Mouse (Mus musculus) heart, adult 2 months (tissue): ENCODE data around the gene Plod2. TPM values are rescaled to one million over a fixed set of nuclear protein-coding genes. Genes with fewer than 3 reads are reported as not detected.

Experiments
- DNase-seq, 2 experiments: peaks; one replicate each; pipeline ENCODE4 v3.0.0; 2021
- H3K27ac ChIP-seq: fragments of 200-600 bp; 2 replicates; pipeline ENCODE4 v1.8.1; 2022
- H3K27me3 ChIP-seq: fragments of 200-500 bp; 2 replicates; pipeline ENCODE4 v1.6.1; 2012; ENCODE audit warnings: mild to moderate bottlenecking, low read length, inconsistent platforms, mixed read lengths; ENCODE audit not compliant: control insufficient read depth, insufficient read depth
- H3K36me3 ChIP-seq: fragments of 200-500 bp; 2 replicates; pipeline ENCODE4 v1.6.1; 2012; ENCODE audit warnings: low read length, inconsistent platforms; ENCODE audit not compliant: control insufficient read depth, insufficient read depth
- H3K4me1 ChIP-seq: fragments of 200-500 bp; 2 replicates; pipeline ENCODE4 v1.6.1; 2011; ENCODE audit warnings: low read length; ENCODE audit not compliant: control insufficient read depth, insufficient read depth
- H3K4me3 ChIP-seq: fragments of 200-600 bp; 2 replicates; pipeline ENCODE4 v1.8.1; 2022
- H3K79me2 ChIP-seq: fragments of 200-500 bp; replicated peaks from 2 replicates; pipeline ENCODE4 v1.6.1; 2012; ENCODE audit warnings: mild to moderate bottlenecking, inconsistent platforms, low read length, moderate library complexity, mixed read lengths; ENCODE audit not compliant: control insufficient read depth, insufficient read depth
- H3K9ac ChIP-seq: fragments of 200-500 bp; 2 replicates; pipeline ENCODE4 v1.6.1; 2012; ENCODE audit warnings: low read depth, mild to moderate bottlenecking, control low read depth, inconsistent platforms, low read length, mixed read lengths
- CTCF ChIP-seq: fragments of 200-600 bp; IDR thresholded peaks from 2 replicates; pipeline ENCODE4 v1.8.1; 2022; ENCODE audit warnings: antibody characterized with exemption, mild to moderate bottlenecking, moderate library complexity
- EP300 ChIP-seq: fragments of 200-500 bp; IDR thresholded peaks from 2 replicates; pipeline ENCODE4 v1.6.1; 2011; ENCODE audit warnings: low read depth, low read length, control low read depth; ENCODE audit not compliant: insufficient read depth
- POLR2A ChIP-seq: fragments of 200-500 bp; IDR thresholded peaks from 2 replicates; pipeline ENCODE4 v1.6.1; 2011; ENCODE audit warnings: mild to moderate bottlenecking, low read depth, low read length, control low read depth; ENCODE audit not compliant: insufficient read depth
- WGBS: fragments of 180-500 bp; shearing (Covaris S2); methylation state at CpG from one replicate; pipeline ENCODE4 v1.1.7; 2018; 5-methylcytosine and 5-hydroxymethylcytosine counted together
- intact Hi-C: fragments of 180-260 bp; cut with DNase I; formaldehyde crosslinking; loops from one replicate; pipeline ENCODE4 v1.15.1; 2025
- polyA plus RNA-seq: library from polyadenylated mRNA; depleted of rRNA; stranded (reverse); fragments of >200 nt; gene quantifications from 2 replicates; pipeline ENCODE4 v1.2.3, GENCODE M21; 2012
- total RNA-seq, 2 experiments: library from RNA; stranded (reverse); gene quantifications; 2 replicates each; pipeline ENCODE4 v1.2.3; 2021

Gene Plod2
- total and polyA plus RNA-seq, 3 experiments = 7.7 to 18.9 (median 15.8) TPM

GRCm38 (mm10) chr9:92520751-92521150 lies 21.3 kb upstream of the Plod2 start:
- no peak for DNase-seq
- Histone ChIP-seq H3K4me1 (no peaks in the 10 kb centered on the region), H3K9ac (no peak overlapping the region), H3K36me3 (no peaks in the 10 kb centered on the region), H3K27ac (no peak overlapping the region), H3K27me3 (no peaks in the 10 kb centered on the region), H3K4me3 (no peak overlapping the region), H3K79me2 (no peaks in the 10 kb centered on the region)
- 90% methylated on average over 10 of the region's 10 CpGs for WGBS
- intact Hi-C loops = no loop called here
- TF ChIP-seq POLR2A (no peak), CTCF (no peak), EP300 (no peak)

GRCm38 (mm10) chr9:92524506-92524905 lies 17.5 kb upstream of the Plod2 start:
- WGBS = 72% methylated on average over 4 of the region's 4 CpGs
- intact Hi-C loops = no loop called here
- H3K9ac ChIP-seq = no peak overlapping the region

DNA sequence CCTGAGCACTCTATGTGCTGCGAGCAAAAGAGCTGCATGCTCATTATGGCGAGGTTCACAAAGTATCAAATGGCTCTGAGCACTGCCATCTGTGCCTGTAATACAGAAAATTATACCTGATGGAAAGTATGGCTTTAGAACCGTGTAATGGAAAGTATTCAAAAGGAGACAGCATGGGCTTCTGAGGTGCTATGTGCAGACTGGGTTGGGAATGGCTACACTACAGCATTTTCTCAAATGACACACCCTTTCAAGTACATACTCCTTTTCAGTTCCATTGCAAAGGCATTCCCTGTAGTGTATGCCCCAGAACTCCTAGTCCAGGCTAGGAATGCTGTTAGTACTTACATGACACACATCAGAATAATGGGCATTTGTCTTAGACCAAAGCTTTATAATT lies 12.0 kb upstream of the Plod2 start:
- no peaks in the 10 kb centered on the region for H3K4me1 ChIP-seq
- H3K4me3 ChIP-seq = no peak overlapping the region
- no peak for DNase-seq
- intact Hi-C loops = no loop called here
- TF ChIP-seq POLR2A = no peak
- TF ChIP-seq CTCF = no peak
- no peak for TF ChIP-seq EP300
- no peak overlapping the region for H3K9ac ChIP-seq
- no peak overlapping the region for H3K27ac ChIP-seq
- H3K36me3 ChIP-seq = no peaks in the 10 kb centered on the region
- WGBS = 84% methylated on average over 3 of the region's 3 CpGs
- no peaks in the 10 kb centered on the region for H3K27me3 ChIP-seq
- no peaks in the 10 kb centered on the region for H3K79me2 ChIP-seq

More at GRCm38 (mm10) chr9:92524506-92524905, 17.5 kb upstream of the Plod2 start:
- no peaks in the 10 kb centered on the region for H3K79me2 ChIP-seq
- no peaks in the 10 kb centered on the region for H3K27me3 ChIP-seq
- H3K36me3 ChIP-seq = no peaks in the 10 kb centered on the region
- no peaks in the 10 kb centered on the region for H3K4me1 ChIP-seq
- DNase-seq = no peak
- TF ChIP-seq CTCF (no peak), POLR2A (no peak), EP300 (no peak)
- no peak overlapping the region for H3K4me3 ChIP-seq
- no peak overlapping the region for H3K27ac ChIP-seq

- H3K9ac ChIP-seq = no peak overlapping the region
- no peak overlapping the region for H3K4me3 ChIP-seq
- no peak for TF ChIP-seq CTCF
- no peak for TF ChIP-seq POLR2A
- TF ChIP-seq EP300 = no peak
- intact Hi-C loops = no loop called here
- H3K27ac ChIP-seq = no peak overlapping the region
- no peak for DNase-seq
- no peaks in the 10 kb centered on the region for H3K27me3 ChIP-seq
- H3K4me1 ChIP-seq = peaks cover 2% of the 10 kb centered on the region; the same call in 1 of the 2 replicates
- WGBS = 34% methylated on average over 6 of the region's 6 CpGs
- no peaks in the 10 kb centered on the region for H3K36me3 ChIP-seq
- H3K79me2 ChIP-seq = no peaks in the 10 kb centered on the region
Observed at GRCm38 (mm10) chr9:92537735-92538134, 4.3 kb upstream of the Plod2 start.

DNA sequence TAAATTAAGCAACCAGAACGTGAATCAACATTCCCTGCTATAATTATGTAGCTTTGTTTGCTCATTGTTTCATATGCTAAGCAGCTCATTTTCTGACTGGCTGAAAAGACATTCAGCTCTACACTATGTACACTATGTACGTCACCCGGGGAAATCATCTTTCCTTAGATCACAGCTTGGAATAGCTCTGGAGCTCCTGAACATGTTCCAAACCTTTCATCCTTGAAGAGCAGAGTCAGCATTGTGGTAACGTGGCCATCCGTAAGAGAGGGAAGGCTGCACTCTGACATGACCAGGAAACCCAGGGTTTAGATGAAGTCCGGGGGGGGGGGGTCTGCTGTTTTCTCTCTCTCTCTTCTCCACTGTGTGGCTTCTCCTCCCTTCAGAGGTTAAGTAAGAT lies 3.8 kb upstream of the Plod2 start:
- no peaks in the 10 kb centered on the region for H3K27me3 ChIP-seq
- H3K4me3 ChIP-seq = no peak overlapping the region
- intact Hi-C loops = no loop called here
- H3K36me3 ChIP-seq = no peaks in the 10 kb centered on the region
- no peaks in the 10 kb centered on the region for H3K79me2 ChIP-seq
- H3K27ac ChIP-seq = no peak overlapping the region
- no peak for TF ChIP-seq CTCF
- TF ChIP-seq POLR2A = no peak
- TF ChIP-seq EP300 = no peak
- H3K9ac ChIP-seq = no peak overlapping the region
- peaks cover 2% of the 10 kb centered on the region; the same call in 1 of the 2 replicates for H3K4me1 ChIP-seq
- no peak for DNase-seq
- WGBS = 42% methylated on average over 6 of the region's 6 CpGs

GRCm38 (mm10) chr9:92542591-92543416 lies 781 bp downstream of the Plod2 start:
- Histone ChIP-seq H3K36me3 (peaks cover 8% of the 10 kb centered on the region), H3K27ac (peak overlapping the region; percentile 94), H3K4me3 (peak overlapping the region; percentile 89), H3K27me3 (no peaks in the 10 kb centered on the region), H3K9ac (peak overlapping the region; percentile 62), H3K4me1 (peaks cover 5% of the 10 kb centered on the region), H3K79me2 (no peaks in the 10 kb centered on the region)
- peak; percentile 55 for TF ChIP-seq CTCF
- no peak for TF ChIP-seq POLR2A
- TF ChIP-seq EP300 = no peak
- DNase-seq = peak in 1 of 2 experiments; percentile 64
- 3% methylated on average over 31 of the region's 31 CpGs for WGBS
- intact Hi-C loops = loop anchor here (2.0 to 10.0 kb wide), 5 partner anchors 44 to 326 kb away; partner anchors contain the start of genes Plscr2 and Plscr4
